18 mouse cellular contexts compared by ENCODE assay signal in the genomic region with DNA sequence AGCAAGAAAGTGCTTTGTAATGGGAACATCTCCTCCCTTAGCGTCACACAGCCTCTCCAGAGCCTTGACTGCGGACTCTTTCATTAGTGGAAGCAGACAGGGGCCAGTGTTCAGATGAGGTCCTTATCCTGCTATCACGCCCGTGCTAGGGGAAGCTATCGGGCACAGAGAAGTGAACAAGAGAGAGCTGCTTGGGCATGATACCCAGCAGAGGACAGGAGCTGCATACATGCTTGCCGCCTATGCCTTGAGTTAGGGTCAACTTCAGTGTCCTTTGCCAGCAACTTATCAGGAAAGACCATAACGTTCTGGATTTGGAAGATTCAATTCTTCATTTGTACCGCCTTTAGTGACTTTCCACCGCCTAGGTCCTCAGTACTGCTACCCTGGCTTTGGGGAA. TPM values are rescaled to one million over a fixed set of nuclear protein-coding genes. Genes with fewer than 3 reads are reported as not detected.
DNase-seq lines count a peak whose midpoint lies in the region; ATAC-seq and TF ChIP-seq lines count a peak whose summit lies in the region.
"Had no signal": no experiment of that assay in that cellular context is flagged by ENCODE, and none has a peak within 500 bp of the region (broad histone marks: within the 10 kb centered on the region; RNA-seq: fewer than 3 reads in every experiment).

No protein-coding gene starts in this region.

- no peak for TF ChIP-seq EP300 in lung, postnatal 0 days (IDR thresholded peaks at IDR 0.05)

- no peak overlapping the region for H3K4me3 ChIP-seq in lung, postnatal 0 days (ENCODE audit: low read depth, low read length)
- H3K4me3 ChIP-seq in E14TG2a.4 (replicated peaks; ENCODE audit: low read length): peak overlapping the region; percentile 39; the same call in 1 of the 2 replicates
- peak overlapping the region; percentile 9; the same call in 1 of the 2 replicates for H3K4me3 ChIP-seq in liver, embryonic 15.5 days (replicated peaks)
- no peak overlapping the region for H3K4me3 ChIP-seq in midbrain, embryonic 13.5 days (replicated peaks)
- H3K4me3 ChIP-seq: embryonic facial prominence, embryonic 15.5 days; left cerebral cortex, adult 2 months; limb, embryonic 10.5 days; lung, embryonic 15.5 days; megakaryocyte, embryonic 14.5 days had no signal

- TF ChIP-seq CTCF in lung, postnatal 0 days (IDR thresholded peaks at IDR 0.05): no peak
- no peak for TF ChIP-seq CTCF in E14TG2a.4 (conservative IDR thresholded peaks at IDR 0.05; ENCODE audit: low read length)

- H3K9me3 ChIP-seq in lung, postnatal 0 days (ENCODE audit: low read length): no peaks in the 10 kb centered on the region
- no peaks in the 10 kb centered on the region for H3K9me3 ChIP-seq in E14TG2a.4 (ENCODE audit: low read length)
- no peaks in the 10 kb centered on the region for H3K9me3 ChIP-seq in liver, embryonic 15.5 days (replicated peaks)
- no peaks in the 10 kb centered on the region for H3K9me3 ChIP-seq in midbrain, embryonic 13.5 days
- H3K9me3 ChIP-seq: embryonic facial prominence, embryonic 15.5 days; limb, embryonic 10.5 days; lung, embryonic 15.5 days; megakaryocyte, embryonic 14.5 days had no signal

- ATAC-seq in lung, postnatal 0 days: no peak
- ATAC-seq in erythroblast, adult 5-6 weeks (replicated peaks; ENCODE audit: low FRiP score, poor library complexity, severe bottlenecking): peak; percentile 65
- ATAC-seq in liver, embryonic 15.5 days (ENCODE audit: insufficient read depth): peak; percentile 82
- no peak for ATAC-seq in midbrain, embryonic 13.5 days
- ATAC-seq: forebrain, embryonic 14.5 days had no signal

- WGBS in lung, postnatal 0 days: 76% methylated on average over 9 of the region's 9 CpGs
- WGBS in liver, embryonic 15.5 days (ENCODE audit: insufficient replicate concordance): 23% methylated on average over 9 of the region's 9 CpGs
- 82% methylated on average over 9 of the region's 9 CpGs for WGBS in midbrain, embryonic 13.5 days

- no peak overlapping the region for H3K9ac ChIP-seq in lung, postnatal 0 days (replicated peaks; ENCODE audit: low read depth)
- 0 out of 2 replicates have a peak overlapping the region, but pooled peaks have one; percentile 9 for H3K9ac ChIP-seq in liver, embryonic 15.5 days
- H3K9ac ChIP-seq in midbrain, embryonic 13.5 days (replicated peaks): no peak overlapping the region
- H3K9ac ChIP-seq: embryonic facial prominence, embryonic 15.5 days; lung, embryonic 15.5 days had no signal

- no peaks in the 10 kb centered on the region for H3K27me3 ChIP-seq in lung, postnatal 0 days (replicated peaks; ENCODE audit: insufficient read depth, low read length)
- no peaks in the 10 kb centered on the region for H3K27me3 ChIP-seq in E14TG2a.4 (ENCODE audit: insufficient read depth, low read length)
- no peaks in the 10 kb centered on the region for H3K27me3 ChIP-seq in liver, embryonic 15.5 days
- peaks cover 23% of the 10 kb centered on the region for H3K27me3 ChIP-seq in midbrain, embryonic 13.5 days
- H3K27me3 ChIP-seq: embryonic facial prominence, embryonic 15.5 days; lung, embryonic 15.5 days; megakaryocyte, embryonic 14.5 days had no signal

- no peak overlapping the region for H3K4me2 ChIP-seq in lung, postnatal 0 days (replicated peaks; ENCODE audit: low read depth, low read length)
- H3K4me2 ChIP-seq in liver, embryonic 15.5 days: peak overlapping the region; percentile 52
- H3K4me2 ChIP-seq in midbrain, embryonic 13.5 days (replicated peaks): no peak overlapping the region
- H3K4me2 ChIP-seq: embryonic facial prominence, embryonic 15.5 days; lung, embryonic 15.5 days had no signal

- H3K36me3 ChIP-seq in lung, postnatal 0 days (ENCODE audit: insufficient read depth, low read length): no peaks in the 10 kb centered on the region
- H3K36me3 ChIP-seq in E14TG2a.4 (ENCODE audit: insufficient read depth, low read length): peaks cover 7% of the 10 kb centered on the region
- H3K36me3 ChIP-seq in liver, embryonic 15.5 days (replicated peaks): no peaks in the 10 kb centered on the region
- H3K36me3 ChIP-seq in midbrain, embryonic 13.5 days: no peaks in the 10 kb centered on the region
- H3K36me3 ChIP-seq: embryonic facial prominence, embryonic 15.5 days; limb, embryonic 10.5 days; lung, embryonic 15.5 days had no signal

- no peak for DNase-seq in lung, postnatal 0 days (ENCODE audit: low spot score)
- DNase-seq in lung, adult 18-20 months: no peak
- no peak for DNase-seq in cerebellum, postnatal 14 days
- DNase-seq: adrenal gland, postnatal 25 days; cerebellum, postnatal 10 days; embryo, embryonic 11 days; kidney, adult 18-20 months; kidney, postnatal 14 days had no signal

- peak overlapping the region; percentile 20; the same call in 1 of the 2 replicates for H3K27ac ChIP-seq in lung, postnatal 0 days (ENCODE audit: low read length)
- H3K27ac ChIP-seq in liver, embryonic 15.5 days (replicated peaks): peak overlapping the region; percentile 95
- H3K27ac ChIP-seq in midbrain, embryonic 13.5 days: no peak overlapping the region
- H3K27ac ChIP-seq: embryonic facial prominence, embryonic 15.5 days; left cerebral cortex, adult 2 months; limb, embryonic 10.5 days; lung, embryonic 15.5 days had no signal

- peaks cover 5% of the 10 kb centered on the region for H3K4me1 ChIP-seq in lung, postnatal 0 days (ENCODE audit: insufficient read depth, low read depth, low read length)
- H3K4me1 ChIP-seq in E14TG2a.4 (replicated peaks; ENCODE audit: low read depth, low read length): peaks cover 28% of the 10 kb centered on the region
- peaks cover 62% of the 10 kb centered on the region for H3K4me1 ChIP-seq in liver, embryonic 15.5 days (replicated peaks)
- H3K4me1 ChIP-seq in midbrain, embryonic 13.5 days (replicated peaks): peaks cover 11% of the 10 kb centered on the region

RNA-seq across cellular contexts. Expression of gene Fam117a, which starts 3.0 kb away (rescaled TPM):
- 20.4 and 21.6 TPM in 2 replicates for polyA plus RNA-seq in lung, postnatal 0 days (2015; fragmentation: Nextera tagmentation; extraction: Ambion mirVana)
- total RNA-seq in erythroblast, adult 5-6 weeks (2015; ENCODE audit: low replicate concordance): 321 and 423 TPM in 2 replicates
- 386 and 450 TPM in 2 replicates for total RNA-seq in erythroblast, adult 5-6 weeks (2017; ENCODE audit: low replicate concordance)
- polyA plus RNA-seq in liver, embryonic 15.5 days (2015; fragmentation: Nextera tagmentation; extraction: Ambion mirVana): 75.3 and 78.9 TPM in 2 replicates
- polyA plus RNA-seq in midbrain, embryonic 13.5 days (2015; fragmentation: Nextera tagmentation; extraction: Ambion mirVana): 2.3 and 2.8 TPM in 2 replicates

RNA-seq across cellular contexts. Expression of gene Kat7, which starts 23.8 kb away (rescaled TPM):
- polyA plus RNA-seq in lung, postnatal 0 days (2015; fragmentation: Nextera tagmentation; extraction: Ambion mirVana): 30.7 and 33.5 TPM in 2 replicates
- 33.8 and 39.3 TPM in 2 replicates for total RNA-seq in erythroblast, adult 5-6 weeks (2015; ENCODE audit: low replicate concordance)
- 41.5 and 65.5 TPM in 2 replicates for total RNA-seq in erythroblast, adult 5-6 weeks (2017; ENCODE audit: low replicate concordance)
- polyA plus RNA-seq in liver, embryonic 15.5 days (2015; fragmentation: Nextera tagmentation; extraction: Ambion mirVana): 30.6 and 30.8 TPM in 2 replicates
- polyA plus RNA-seq in midbrain, embryonic 13.5 days (2015; fragmentation: Nextera tagmentation; extraction: Ambion mirVana): 63.8 and 66.1 TPM in 2 replicates

RNA-seq across cellular contexts. Expression of gene Slc35b1, which starts 50.7 kb away (rescaled TPM):
- polyA plus RNA-seq in lung, postnatal 0 days (2015; fragmentation: Nextera tagmentation; extraction: Ambion mirVana): 87.3 and 96.8 TPM in 2 replicates
- total RNA-seq in erythroblast, adult 5-6 weeks (2015; ENCODE audit: low replicate concordance): 20.8 and 23.0 TPM in 2 replicates
- total RNA-seq in erythroblast, adult 5-6 weeks (2017; ENCODE audit: low replicate concordance): 31.4 and 40.6 TPM in 2 replicates
- polyA plus RNA-seq in liver, embryonic 15.5 days (2015; fragmentation: Nextera tagmentation; extraction: Ambion mirVana): 39.2 and 40.6 TPM in 2 replicates
- 149 and 151 TPM in 2 replicates for polyA plus RNA-seq in midbrain, embryonic 13.5 days (2015; fragmentation: Nextera tagmentation; extraction: Ambion mirVana)

Comparison
In these comparisons a context has a peak if more than half of its experiments do, and no peak if none do; other contexts are left out.
1. ATAC-seq: peak in erythroblast, adult 5-6 weeks (single experiment) and liver, embryonic 15.5 days (single experiment); none in lung, postnatal 0 days (single experiment) and midbrain, embryonic 13.5 days (single experiment).
2. H3K4me3 ChIP-seq: peak in E14TG2a.4 (single experiment) and liver, embryonic 15.5 days (single experiment); none in lung, postnatal 0 days (single experiment) and midbrain, embryonic 13.5 days (single experiment).